Mouse (Mus musculus): Measurements from ENCODE around the gene Relch. TPM values are rescaled to one million over a fixed set of nuclear protein-coding genes. Genes with fewer than 3 reads are reported as not detected.

The Relch gene
- polyA plus RNA-seq (2016; fragmentation: Nextera tagmentation; extraction: Ambion mirVana), result 45.4 and 52.7 TPM in 2 replicates

DNA sequence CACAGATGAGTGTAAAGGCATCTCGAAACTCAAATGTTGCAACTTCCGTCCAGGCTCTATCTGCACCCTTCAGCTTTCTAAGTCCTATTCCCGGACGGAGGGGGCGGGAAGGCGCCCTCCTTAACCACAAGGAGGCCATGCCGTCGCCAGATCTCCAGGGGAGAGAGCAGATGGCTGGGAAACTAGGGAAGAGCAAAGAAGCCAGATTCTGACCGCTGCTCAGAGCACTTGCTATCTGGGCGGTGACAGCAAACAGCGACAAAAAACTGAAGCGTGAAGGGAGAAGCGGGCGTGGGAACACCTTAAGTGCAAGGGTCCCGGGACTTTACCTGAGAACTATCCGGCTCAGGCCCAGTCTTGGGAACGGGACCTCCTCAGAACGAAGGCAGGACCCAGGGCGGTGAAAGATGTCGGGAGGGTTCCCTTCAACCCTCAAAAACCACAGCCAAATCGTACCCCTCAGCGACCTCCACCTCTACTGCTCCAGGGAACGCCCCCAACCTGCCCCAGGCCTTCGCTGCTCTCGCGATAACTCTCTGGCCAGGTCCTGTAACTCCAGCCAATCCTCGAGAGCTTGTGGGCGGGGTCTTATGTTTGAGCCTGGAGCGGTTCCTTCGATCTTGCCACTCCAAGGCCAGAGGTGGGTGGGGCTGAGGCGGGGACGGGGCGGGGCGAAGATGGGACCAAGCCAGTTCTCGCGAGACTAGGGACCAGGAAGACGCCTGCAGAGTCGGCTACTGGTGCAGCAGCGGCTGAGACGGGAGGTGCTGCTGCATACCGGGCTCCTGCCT is at the start of gene Relch, which contains the start of gene Pign:
Gene Relch (plus strand): TSS at position 691 of the 791 bp plus-strand sequence.
Gene Pign (minus strand): TSS at position 507 of the 791 bp plus-strand sequence.
- WGBS, result under 1% methylated on average over 41 of the region's 41 CpGs
- H3K9ac ChIP-seq, result peak within 1 kb of the TSS; percentile 91
- ATAC-seq (ENCODE audit: low FRiP score), result peak; percentile 99
- H3K4me1 ChIP-seq, result peaks cover 26% of the 10 kb centered on the region
- no peaks in the 10 kb centered on the region for H3K27me3 ChIP-seq
- H3K4me2 ChIP-seq (replicated peaks), result peak within 1 kb of the TSS; percentile 86
- peak within 1 kb of the TSS; percentile 83 for H3K27ac ChIP-seq
- peak within 1 kb of the TSS; percentile 96 for H3K4me3 ChIP-seq
- H3K36me3 ChIP-seq, result no peaks in the 10 kb centered on the region
- no peaks in the 10 kb centered on the region for H3K9me3 ChIP-seq (replicated peaks)

DNA sequence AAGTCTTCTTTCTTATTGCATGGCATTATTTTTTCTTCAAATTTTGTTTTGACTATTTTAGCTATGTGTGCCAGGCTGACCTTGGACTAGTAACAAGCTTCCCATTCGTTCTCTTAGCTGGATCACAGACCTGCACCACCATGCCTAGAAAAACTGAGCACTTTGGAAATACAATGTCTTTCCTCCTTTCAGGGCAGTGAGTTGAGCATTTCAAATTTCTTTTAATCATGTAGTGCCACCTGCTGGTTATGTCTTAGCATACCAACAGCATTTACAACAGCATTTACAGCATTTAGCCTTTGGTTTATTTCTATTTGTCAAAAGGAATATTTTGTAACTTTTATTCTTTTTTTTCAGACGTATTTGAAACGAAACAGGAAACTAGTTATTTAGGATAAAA is 33.2 kb upstream of the Relch start:
- H3K4me2 ChIP-seq (replicated peaks), result no peak overlapping the region
- H3K36me3 ChIP-seq, result no peaks in the 10 kb centered on the region
- 46% methylated on average over 3 of the region's 3 CpGs for WGBS
- no peaks in the 10 kb centered on the region for H3K27me3 ChIP-seq
- no peak overlapping the region for H3K9ac ChIP-seq
- H3K4me1 ChIP-seq, result no peaks in the 10 kb centered on the region
- no peak overlapping the region for H3K4me3 ChIP-seq
- peak; percentile 29; the same call in 1 of the 2 replicates for ATAC-seq (ENCODE audit: low FRiP score)
- no peaks in the 10 kb centered on the region for H3K9me3 ChIP-seq (replicated peaks)
- H3K27ac ChIP-seq, result no peak overlapping the region

DNA sequence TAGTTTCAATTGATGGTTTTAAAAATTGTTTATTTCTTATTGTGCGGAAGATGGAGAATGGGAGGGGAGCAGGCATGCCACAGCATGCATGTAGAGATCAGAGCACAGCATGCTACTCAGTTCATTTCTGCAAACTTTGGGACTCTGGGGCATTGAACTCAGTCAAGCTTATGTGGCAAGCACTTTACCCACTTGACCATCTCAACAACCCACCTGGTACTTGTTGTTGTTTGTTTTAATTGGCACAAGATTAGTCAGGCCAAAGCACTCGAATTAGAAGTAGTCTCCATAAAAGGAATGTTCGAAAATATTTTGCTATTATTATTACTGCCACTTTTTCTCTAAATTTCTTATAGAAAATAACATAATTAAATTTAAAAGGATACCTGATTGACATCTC is 19.6 kb upstream of the Relch start:
- no peaks in the 10 kb centered on the region for H3K27me3 ChIP-seq
- H3K4me3 ChIP-seq, result no peak overlapping the region
- H3K27ac ChIP-seq, result no peak overlapping the region
- no peaks in the 10 kb centered on the region for H3K9me3 ChIP-seq (replicated peaks)
- peaks cover 19% of the 10 kb centered on the region for H3K36me3 ChIP-seq
- 92% methylated on average over 3 of the region's 3 CpGs for WGBS
- no peaks in the 10 kb centered on the region for H3K4me1 ChIP-seq
- no peak overlapping the region for H3K4me2 ChIP-seq (replicated peaks)
- no peak overlapping the region for H3K9ac ChIP-seq
- ATAC-seq (ENCODE audit: low FRiP score), result no peak

DNA sequence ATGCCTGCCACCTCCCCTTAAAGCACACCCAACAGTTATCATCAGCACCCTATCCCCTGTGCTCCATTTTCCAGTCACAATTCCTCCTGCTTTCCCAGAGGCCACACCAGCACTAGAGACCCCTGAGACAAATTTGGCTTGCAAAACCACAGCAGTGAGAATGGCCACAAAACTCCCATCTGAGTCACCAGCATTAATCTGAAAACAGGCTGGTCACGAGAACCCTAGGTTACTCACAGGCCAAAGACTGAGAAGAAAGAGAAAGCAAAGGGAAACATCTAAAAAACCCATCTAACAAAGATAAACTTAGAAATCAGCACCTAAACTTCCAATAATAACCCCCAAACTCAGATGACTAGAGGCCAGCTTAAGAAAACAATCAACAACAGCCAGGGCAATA is 13.0 kb upstream of the Relch start:
- Histone ChIP-seq H3K4me3 (no peak overlapping the region), H3K9me3 (replicated peaks) (no peaks in the 10 kb centered on the region), H3K27me3 (no peaks in the 10 kb centered on the region), H3K4me1 (no peaks in the 10 kb centered on the region), H3K27ac (no peak overlapping the region), H3K4me2 (replicated peaks) (no peak overlapping the region), H3K9ac (no peak overlapping the region), H3K36me3 (peaks cover 11% of the 10 kb centered on the region)
- WGBS, result 95% methylated on average over 1 of the region's 1 CpGs
- no peak for ATAC-seq (ENCODE audit: low FRiP score)

DNA sequence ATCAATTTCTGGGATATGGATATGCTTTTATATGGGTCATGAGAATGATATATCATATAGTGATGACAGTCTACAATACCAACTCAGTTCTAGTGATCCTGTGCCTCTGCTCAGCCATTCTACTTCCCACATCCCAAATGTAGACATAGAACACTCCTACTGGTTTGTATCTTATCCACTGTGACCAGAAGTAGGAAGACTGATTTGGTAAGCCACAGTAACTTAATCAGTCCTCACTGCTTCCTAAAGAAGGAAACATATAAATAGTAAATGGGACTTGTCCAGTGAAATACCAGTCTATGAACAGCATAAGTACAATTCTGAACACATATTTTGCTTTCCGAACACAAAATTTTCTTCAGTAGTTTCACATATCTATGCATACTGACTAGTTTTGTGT is 9.7 kb upstream of the Relch start:
- H3K4me2 ChIP-seq (replicated peaks), result no peak overlapping the region
- H3K27ac ChIP-seq, result no peak overlapping the region
- ATAC-seq (ENCODE audit: low FRiP score), result no peak
- no peaks in the 10 kb centered on the region for H3K9me3 ChIP-seq (replicated peaks)
- H3K36me3 ChIP-seq, result no peaks in the 10 kb centered on the region
- WGBS, result 95% methylated on average over 1 of the region's 1 CpGs
- no peak overlapping the region for H3K4me3 ChIP-seq
- H3K27me3 ChIP-seq, result no peaks in the 10 kb centered on the region
- H3K9ac ChIP-seq, result no peak overlapping the region
- no peaks in the 10 kb centered on the region for H3K4me1 ChIP-seq

DNA sequence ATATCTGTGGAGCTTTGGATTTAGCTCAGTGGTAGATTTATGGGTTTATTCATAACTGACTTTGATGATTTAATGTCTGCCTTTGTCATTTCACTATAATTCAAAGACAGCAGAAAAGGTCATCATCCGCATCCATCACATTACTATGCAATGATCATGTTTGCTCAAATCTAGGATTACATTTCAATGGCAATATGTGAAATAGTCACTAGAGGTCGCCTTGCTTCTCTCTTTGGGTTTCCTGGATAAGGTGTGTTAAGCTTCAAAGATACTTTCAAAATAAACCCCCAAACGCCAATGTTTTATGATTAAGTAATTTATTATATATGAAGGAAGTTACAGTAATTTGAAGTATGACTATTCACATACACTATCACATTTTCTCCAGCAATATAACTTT is 3.6 kb upstream of the Relch start:
- no peaks in the 10 kb centered on the region for H3K27me3 ChIP-seq
- WGBS, result 18% methylated on average over 3 of the region's 3 CpGs

DNA sequence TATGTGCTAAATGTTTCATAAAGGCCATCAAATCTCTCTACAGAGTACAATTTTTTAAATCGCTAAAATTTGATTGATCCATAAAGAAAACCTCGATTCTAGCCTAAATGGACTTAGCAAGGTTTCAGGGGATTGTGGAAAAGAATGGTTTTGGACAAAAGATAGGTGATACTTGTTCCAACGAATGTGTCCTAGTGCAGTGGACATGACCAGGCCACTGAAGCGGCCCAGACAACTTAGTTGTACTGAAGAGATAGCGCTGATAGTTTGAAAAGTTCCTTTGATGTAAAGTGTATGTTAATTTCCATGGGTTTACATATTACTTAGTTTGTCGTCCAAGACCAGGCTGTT is 866 bp upstream of the Relch start:
- Histone ChIP-seq H3K9ac (peak overlapping the region; percentile 74), H3K4me2 (replicated peaks) (peak overlapping the region; percentile 71), H3K27ac (peak overlapping the region; percentile 74; the same call in 1 of the 2 replicates), H3K4me3 (peak overlapping the region; percentile 96), H3K36me3 (no peaks in the 10 kb centered on the region), H3K27me3 (no peaks in the 10 kb centered on the region), H3K4me1 (peaks cover 26% of the 10 kb centered on the region), H3K9me3 (replicated peaks) (no peaks in the 10 kb centered on the region)
- ATAC-seq (ENCODE audit: low FRiP score), result no peak
- 11% methylated on average over 6 of the region's 6 CpGs for whole genome bisulfite sequencing

More for the DNA sequence above, 3.6 kb upstream of the Relch start:
- no peak overlapping the region for H3K4me3 ChIP-seq
- no peak overlapping the region for H3K4me2 ChIP-seq (replicated peaks)
- no peak overlapping the region for H3K9ac ChIP-seq
- no peaks in the 10 kb centered on the region for H3K9me3 ChIP-seq (replicated peaks)
- H3K4me1 ChIP-seq, result peaks cover 9% of the 10 kb centered on the region
- no peak for ATAC-seq (ENCODE audit: low FRiP score)
- H3K36me3 ChIP-seq, result no peaks in the 10 kb centered on the region
- H3K27ac ChIP-seq, result no peak overlapping the region

DNA sequence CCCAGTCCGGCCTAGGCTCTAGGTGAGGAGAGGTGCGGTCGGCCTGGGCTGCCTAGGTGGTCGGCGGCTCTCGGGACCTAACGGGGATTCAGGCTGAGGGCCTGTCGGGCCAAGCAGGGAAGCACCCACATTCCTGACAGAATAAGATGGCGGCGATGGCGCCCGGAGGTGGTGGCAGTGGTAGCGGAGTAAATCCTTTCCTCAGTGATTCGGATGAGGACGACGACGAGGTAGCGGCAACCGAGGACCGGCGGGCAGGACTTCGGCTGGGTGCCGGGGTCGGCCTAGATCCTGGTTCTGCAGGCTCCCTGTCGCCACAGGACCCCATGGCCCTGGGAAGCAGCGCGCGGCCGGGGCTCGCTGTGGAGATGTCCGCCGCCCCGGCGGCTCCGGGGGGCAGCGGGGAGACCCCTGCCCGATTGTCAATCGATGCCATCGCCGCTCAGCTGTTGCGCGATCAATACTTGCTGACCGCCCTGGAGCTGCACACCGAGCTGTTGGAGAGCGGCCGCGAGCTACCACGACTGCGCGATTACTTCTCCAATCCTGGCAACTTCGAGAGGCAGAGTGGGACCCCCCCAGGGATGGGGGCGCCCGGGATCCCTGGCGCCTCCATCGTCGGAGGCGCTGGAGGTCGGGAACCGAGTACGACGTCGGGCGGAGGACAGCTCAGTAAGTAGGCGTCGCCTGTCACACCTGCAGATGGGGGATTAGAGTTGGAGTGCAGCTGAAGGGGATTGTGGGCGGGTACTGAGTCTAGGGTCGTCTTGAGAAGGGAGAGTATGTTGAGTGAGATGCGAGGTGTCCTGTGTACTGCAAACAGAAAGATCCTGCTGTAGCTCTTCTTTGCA is 526 bp downstream of the Relch start:
- H3K27ac ChIP-seq, result peak overlapping the region; percentile 83
- H3K4me1 ChIP-seq, result peaks cover 26% of the 10 kb centered on the region
- peak overlapping the region; percentile 86 for H3K4me2 ChIP-seq (replicated peaks)
- under 1% methylated on average over 64 of the region's 68 CpGs for WGBS
- H3K9ac ChIP-seq, result peak overlapping the region; percentile 91
- H3K4me3 ChIP-seq, result peak overlapping the region; percentile 96
- peak; percentile 62 for ATAC-seq (ENCODE audit: low FRiP score)
- H3K27me3 ChIP-seq, result no peaks in the 10 kb centered on the region
- H3K36me3 ChIP-seq, result no peaks in the 10 kb centered on the region
- no peaks in the 10 kb centered on the region for H3K9me3 ChIP-seq (replicated peaks)

DNA sequence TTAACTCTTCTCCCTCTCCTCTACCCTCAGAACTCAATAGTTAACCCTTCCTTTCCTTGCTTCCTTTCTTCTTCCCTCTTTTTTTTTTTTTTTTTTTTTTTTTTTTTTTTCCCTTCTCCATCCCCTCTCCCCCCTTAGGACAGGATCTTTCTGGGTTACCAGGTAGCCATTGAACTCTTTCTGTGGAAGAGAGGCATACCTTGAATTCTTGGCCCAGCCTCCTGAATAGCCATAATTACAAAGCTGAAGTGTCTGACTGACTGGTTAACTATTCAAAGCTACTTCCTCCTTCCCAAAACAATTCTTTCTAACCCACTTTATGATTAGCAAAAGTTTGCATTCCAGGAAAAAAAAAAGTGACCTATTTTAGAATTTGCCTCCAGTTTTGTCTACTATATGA is 6.0 kb downstream of the Relch start:
- Histone ChIP-seq H3K27me3 (no peaks in the 10 kb centered on the region), H3K4me1 (peaks cover 20% of the 10 kb centered on the region), H3K4me2 (replicated peaks) (no peak overlapping the region), H3K9me3 (replicated peaks) (no peaks in the 10 kb centered on the region), H3K36me3 (no peaks in the 10 kb centered on the region), H3K4me3 (no peak overlapping the region), H3K27ac (no peak overlapping the region), H3K9ac (no peak overlapping the region)
- no peak for ATAC-seq (ENCODE audit: low FRiP score)

DNA sequence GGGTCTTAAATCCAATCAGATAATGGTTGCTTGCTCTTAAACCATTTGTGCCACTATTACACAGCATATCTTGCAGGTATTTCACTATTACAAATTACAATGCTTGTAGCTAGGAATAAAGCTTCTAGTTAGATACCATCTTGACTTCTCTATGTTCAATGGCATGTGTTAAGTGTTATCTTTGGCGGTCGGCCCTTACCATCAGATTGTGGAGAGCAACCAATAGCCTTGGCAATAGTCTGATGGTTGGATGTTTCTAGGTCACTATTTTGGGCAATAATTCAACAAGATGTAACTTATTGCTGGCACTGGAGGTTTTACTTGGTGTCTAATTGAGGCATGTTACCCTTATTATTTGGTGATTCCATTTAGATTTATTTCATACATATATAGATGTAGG is 11.1 kb downstream of the Relch start:
- 93% methylated on average over 2 of the region's 2 CpGs for whole genome bisulfite sequencing
- H3K9me3 ChIP-seq (replicated peaks), result no peaks in the 10 kb centered on the region
- no peak overlapping the region for H3K27ac ChIP-seq
- H3K4me1 ChIP-seq, result no peaks in the 10 kb centered on the region
- H3K27me3 ChIP-seq, result no peaks in the 10 kb centered on the region
- no peak overlapping the region for H3K4me3 ChIP-seq
- ATAC-seq (ENCODE audit: low FRiP score), result no peak
- no peak overlapping the region for H3K9ac ChIP-seq
- H3K4me2 ChIP-seq (replicated peaks), result no peak overlapping the region
- H3K36me3 ChIP-seq, result no peaks in the 10 kb centered on the region

DNA sequence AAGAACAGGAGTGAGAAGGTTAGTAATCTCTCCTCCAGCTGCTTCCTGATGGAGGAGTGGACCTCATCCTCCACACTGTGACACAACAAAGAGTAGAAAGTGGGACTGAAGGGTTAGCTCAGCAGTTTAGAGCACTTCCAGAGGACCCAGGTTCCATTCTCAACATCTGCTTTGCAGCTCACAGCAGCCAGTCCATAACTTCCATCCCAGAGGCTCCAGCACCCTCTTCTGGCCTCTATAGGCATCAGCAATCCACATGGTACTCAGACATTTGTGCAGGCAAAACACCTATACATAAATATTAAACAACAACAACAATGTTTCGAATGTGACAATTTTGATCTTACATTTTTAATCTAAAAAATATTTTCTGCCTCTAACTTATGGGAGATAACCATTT is 16.9 kb downstream of the Relch start:
- no peak for ATAC-seq (ENCODE audit: low FRiP score)

DNA sequence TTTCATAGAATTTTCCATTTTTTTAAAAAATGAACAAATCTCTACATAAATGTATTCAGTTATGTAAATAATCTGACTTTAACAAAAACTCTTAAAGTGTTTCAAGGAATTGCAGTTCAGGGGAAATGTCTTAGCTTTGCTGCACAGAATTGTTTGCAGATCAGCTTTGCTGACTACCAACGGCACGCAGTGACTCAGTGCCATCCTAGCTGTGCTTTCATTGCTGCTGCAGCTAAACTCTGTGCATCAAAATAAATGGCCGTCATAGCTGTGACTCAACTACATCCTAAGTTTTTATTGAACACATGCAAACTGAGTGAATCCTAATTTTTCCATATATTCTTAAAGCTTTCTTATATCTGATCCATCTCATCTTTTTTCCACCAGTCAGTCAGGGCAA is 21.8 kb downstream of the Relch start:
- H3K9ac ChIP-seq, result no peak overlapping the region
- WGBS, result 90% methylated on average over 3 of the region's 3 CpGs

More for the DNA sequence above, 16.9 kb downstream of the Relch start:
- 85% methylated on average over 1 of the region's 1 CpGs for WGBS
- Histone ChIP-seq H3K27ac (no peak overlapping the region), H3K4me3 (no peak overlapping the region), H3K9me3 (replicated peaks) (no peaks in the 10 kb centered on the region), H3K9ac (no peak overlapping the region), H3K4me2 (replicated peaks) (no peak overlapping the region), H3K27me3 (no peaks in the 10 kb centered on the region), H3K36me3 (no peaks in the 10 kb centered on the region), H3K4me1 (no peaks in the 10 kb centered on the region)

More for the DNA sequence above, 21.8 kb downstream of the Relch start:
- ATAC-seq (ENCODE audit: low FRiP score), result no peak
- Histone ChIP-seq H3K27ac (no peak overlapping the region), H3K4me2 (replicated peaks) (no peak overlapping the region), H3K27me3 (no peaks in the 10 kb centered on the region), H3K9me3 (replicated peaks) (no peaks in the 10 kb centered on the region), H3K4me1 (no peaks in the 10 kb centered on the region), H3K4me3 (no peak overlapping the region), H3K36me3 (no peaks in the 10 kb centered on the region)

Measured in hindbrain, embryonic 12.5 days (tissue).